Mouse (Mus musculus) bone marrow, adult 2 months (tissue): Measurements from ENCODE around the gene Adgrb2.

Experiments
- CTCF ChIP-seq: fragments of 200-500 bp; IDR thresholded peaks from 2 replicates; pipeline ENCODE4 v1.5.1; 2011; ENCODE audit warnings: low read length, control low read depth; ENCODE audit not compliant: control insufficient read depth, insufficient read depth
- POLR2A ChIP-seq: fragments of 200-500 bp; IDR thresholded peaks from 2 replicates; pipeline ENCODE4 v1.6.1; 2011; ENCODE audit warnings: low read depth, mild to moderate bottlenecking, control low read depth, low read length, borderline replicate concordance; ENCODE audit not compliant: control insufficient read depth

- TF ChIP-seq CTCF (no peak), POLR2A (no peak)
These were observed 3.0 kb upstream of the Adgrb2 start for GRCm38 (mm10) chr4:129981657-129982056.
